Mouse (Mus musculus) c-Kit-positive CD71-negative TER-119-negative erythroid progenitor cells, embryonic 14.5 days (primary cell): Measurements from ENCODE around the gene Map3k19.
A peak's percentile ranks its signal among the peaks of the same experiment; 100 is the strongest.

Experiments
- DNase-seq: peaks from one replicate; pipeline ENCODE4 v3.0.0-alpha.2; 2013; ENCODE audit warnings: low read depth

Gene Map3k19

DNA sequence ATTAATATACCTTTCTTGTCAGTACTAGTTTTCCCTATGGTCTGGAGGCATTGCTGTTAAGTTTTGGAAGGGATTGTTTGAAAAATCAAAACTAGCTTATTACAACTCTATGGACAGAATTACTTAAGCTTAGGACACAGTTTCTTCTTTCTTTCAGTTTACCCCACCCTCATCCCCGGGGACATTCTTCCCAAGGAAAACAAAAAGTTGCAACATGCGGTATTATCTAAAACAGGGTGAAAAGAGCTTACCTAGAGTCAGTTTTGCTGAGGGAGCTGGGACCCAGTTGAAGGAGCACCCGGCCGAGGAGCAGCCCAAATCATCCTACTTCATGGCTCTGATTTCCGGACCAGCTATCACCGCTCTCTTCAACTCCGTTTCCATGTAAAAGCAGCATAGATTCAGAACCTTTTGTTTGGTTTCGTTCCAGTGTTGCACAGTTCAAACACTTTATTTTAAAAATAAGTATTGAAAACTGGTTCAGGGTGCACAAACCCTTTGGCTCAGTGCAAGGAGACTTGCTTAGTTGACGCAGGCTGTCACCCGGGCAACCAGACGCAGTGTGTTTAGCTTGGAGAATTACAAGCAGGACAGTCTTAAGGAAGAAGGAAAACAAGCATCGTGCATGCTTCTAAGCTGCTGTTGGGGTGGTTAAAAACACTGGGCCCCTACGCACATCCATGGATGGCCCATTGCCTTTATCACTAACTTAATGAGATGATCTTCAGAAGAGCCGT, at the start of gene Map3k19:
Gene Map3k19, minus strand, starts transcription at position 546 of the 737 bp plus-strand sequence.
- DNase-seq, result no peak

DNA sequence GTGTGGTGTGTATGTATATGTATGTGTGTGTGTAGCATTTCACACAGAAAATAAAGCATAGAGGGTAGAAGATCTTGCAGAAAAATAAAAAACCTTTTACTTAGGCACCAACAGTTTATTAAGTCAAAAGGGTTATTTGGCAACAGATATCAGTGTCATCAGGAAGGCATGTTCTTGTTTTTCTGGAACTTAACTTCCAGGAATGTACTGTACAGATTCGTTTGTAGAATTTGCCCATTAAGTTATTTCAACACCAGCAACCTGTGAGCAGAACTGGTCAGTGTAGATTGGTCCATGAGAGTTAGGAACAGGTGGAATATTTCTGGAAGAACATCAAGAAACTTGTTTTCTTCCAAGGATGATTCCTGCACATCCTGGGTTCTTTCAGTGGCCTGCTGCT, 44.6 kb upstream of the Map3k19 start:
- no peak for DNase-seq

DNA sequence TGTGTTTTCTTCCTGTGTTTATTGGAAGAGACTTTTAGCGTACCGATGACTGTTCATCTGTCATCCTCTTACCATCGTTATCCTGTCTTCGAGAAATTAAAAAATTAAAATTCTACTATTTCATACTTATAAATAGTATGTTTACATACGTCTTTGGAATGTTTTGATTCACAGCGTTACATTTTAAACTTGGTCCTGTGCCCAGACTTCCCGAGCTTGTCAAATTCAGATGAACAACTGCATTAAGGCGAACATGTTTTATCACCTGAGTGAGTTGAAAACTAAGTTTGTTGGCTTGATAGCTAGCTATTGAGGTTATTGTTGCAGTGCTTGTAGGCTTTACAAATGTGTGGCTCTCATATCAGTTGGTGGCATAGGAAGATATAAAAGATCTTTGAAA, 14.4 kb upstream of the Map3k19 start:
- DNase-seq, result no peak

DNA sequence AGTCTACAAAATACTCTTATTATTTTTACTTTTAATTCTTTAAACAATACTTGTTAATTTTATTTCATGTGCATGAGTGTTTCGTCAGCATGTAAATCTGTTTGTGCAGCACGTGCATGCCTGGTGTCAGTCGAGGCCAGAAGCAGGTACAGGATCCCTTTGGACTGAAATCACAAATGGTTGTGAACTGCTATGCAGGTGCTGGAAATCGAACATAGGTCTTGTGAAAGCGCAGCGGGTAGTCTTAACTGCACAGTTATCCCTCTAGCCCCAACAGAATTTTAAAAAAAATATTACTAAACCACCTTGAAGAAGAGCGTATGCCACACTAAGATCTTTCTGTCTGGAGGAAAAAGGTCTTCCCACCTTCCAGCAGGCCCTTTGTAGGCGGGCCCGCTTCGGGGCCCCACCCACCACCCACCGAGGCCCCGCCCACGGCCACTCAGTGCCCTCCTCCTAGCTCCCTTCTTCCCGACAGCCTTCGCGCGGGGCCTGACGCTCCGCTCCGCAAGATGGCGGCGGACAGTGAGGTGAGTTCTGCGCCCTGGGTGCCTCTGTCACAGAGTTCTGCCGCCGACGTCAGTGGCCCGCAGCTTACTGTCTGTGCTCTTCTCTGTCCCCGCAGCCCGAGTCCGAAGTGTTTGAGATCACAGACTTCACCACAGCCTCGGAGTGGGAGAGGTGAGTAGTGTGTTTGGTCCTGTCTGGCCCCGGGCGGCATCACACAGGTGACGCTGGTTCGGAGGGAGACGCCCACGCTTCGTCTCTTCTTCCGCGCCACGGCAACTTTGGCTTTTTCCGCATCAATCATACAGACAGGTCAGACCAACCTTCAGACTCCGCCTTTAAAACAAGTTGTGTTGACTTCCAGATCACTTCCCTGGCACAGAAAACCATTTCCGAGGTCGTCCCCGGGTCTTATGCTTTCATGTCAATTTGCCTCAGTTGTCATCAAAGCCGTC, 13.8 kb upstream of the Map3k19 start, which contains the start of gene Rab3gap1:
Gene Rab3gap1, plus strand, starts transcription at position 474 of the 962 bp plus-strand sequence.
- DNase-seq, result peak; percentile 87

DNA sequence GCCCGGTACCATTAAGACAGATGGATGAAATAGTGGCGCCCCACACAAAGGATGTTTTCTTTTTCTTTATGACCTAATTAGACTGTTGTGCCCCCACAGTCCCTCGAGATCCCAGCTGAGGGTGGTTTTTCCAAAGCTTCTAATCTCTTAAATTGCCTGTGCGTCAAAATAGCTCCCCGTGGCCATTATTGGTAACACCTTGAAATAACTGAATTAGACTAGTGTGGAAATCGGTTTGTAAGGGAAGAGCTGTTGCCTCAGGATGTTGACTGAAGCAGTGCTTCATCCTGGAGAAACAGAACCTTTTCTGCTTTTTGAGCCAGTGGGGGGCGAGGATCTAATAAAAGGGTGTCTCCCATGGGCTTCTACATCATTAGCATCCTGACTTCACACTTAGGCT, 9.0 kb upstream of the Map3k19 start:
- no peak for DNase-seq

DNA sequence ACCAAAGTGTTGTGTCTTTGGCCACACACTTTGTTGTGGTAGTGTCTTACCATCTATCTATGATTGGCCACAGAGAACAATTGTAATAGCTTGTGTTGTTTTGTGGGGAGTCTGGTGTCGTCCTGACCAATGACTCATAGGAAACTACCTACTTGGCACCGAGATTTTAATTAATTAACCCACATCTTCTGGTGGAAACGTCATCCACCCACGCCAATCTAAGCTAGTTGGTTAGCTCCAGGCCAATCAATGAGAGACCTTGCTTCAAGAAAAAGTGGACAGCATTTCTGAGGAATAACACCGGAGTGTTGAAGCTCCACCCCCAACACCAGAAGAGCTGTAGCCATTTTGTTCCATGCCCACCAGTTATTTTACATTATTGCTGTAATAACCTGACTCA, 7.1 kb upstream of the Map3k19 start:
- DNase-seq, result no peak

DNA sequence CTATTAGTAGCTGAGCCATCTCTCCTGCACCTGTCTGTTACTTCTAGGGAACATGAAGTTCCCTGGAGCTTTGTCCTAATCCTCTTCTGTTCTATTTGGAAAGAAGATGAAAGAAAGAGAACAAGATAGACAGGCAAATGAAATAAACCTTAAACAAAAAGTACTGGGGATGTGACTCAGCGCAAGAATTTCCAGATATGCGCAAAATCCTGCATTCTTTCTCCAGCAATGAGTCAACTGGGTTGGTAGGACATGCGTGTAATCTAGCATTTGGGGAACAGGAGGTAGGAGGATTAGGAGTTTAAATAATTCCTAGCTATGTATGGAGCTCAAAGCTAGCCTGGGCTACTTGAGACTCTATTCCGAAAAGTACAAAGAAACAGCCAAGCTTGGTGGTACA, 5.7 kb upstream of the Map3k19 start:
- DNase-seq, result no peak

DNA sequence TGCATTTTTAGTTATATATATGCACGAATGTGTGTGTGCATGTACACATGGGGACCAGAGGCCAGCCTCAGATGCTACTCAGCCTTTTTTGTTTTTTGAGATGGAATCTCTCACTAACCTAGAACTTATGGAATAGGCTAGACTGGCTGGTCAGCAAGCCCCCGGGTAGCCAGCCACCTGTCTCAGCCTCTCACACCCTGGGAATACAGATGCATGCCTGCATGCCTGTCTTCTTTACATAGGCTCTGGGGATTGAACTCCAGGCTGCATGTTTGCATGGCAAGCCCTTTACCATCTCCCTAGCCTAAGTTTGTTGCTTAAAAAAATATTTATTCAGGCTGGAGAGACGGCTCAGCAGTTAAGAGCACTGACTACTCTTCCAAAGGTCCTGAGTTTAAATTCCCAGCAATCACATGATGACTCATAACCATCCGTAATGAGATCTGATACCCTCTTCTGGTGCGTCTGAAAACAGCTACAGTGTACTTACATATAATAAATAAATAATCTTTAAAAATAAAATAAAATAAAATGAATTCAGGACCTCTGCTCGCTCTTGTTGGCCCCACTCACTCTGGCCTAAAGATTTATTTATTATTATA, 5.1 kb upstream of the Map3k19 start:
- DNase-seq, result no peak

DNA sequence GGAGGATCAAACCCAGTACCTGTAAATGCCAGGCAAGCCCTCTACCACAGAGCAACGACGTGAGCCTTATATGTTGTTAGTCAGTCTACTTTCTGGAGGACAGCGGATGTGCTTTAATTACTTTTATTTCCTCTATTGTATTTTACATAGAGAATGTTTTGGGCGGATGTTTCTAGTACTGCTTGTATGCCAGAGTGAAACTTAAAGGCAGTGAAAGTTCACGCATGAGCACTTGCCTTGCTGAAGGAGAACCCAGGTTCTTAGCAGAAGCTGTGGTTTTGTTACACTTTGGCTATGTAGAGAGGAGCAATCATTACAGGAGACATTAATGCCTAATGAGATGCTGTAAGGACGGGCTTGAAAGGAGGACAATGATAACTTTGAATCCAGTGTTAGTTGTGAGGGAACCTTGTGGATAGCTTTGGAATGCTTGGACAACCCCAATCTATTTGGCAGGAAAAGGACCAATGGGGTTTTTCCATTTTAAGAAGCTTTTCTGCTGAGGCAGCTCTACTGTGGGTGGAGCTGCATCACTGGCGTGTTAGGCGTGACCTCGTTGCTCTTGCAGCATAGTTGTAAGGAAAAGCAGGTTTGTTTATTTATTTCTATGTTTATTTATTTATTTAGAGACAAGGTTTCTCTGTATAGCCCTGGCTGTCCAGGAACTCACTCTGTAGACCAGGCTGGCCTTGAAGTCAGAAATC, 4.3 kb upstream of the Map3k19 start:
- DNase-seq, result no peak

DNA sequence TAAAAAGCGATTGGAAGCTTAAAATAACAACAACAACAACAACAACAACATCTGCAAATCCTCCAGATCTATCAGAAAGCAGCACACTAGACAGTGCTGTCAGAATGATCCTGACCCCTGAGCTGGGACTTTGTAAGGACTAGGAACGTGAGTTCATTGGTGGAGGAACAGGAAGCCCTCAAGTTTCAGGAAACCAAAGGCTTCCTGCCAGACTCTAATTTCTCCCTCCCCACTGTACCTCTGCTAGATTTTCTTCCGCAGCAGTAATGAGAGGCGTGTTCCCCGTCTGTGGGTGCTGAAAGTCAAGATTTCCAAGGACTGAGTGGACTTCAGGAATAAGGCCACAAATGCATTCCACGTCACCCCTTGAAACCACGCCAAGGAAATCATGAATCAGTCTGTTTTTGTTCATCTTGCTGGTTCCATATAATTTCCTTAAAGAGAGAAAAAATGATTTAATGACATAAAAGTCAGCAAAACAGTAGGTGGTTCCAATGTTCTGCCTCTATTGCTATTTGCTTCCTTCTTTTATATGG, 4.7 kb downstream of the Map3k19 start:
- no peak for DNase-seq

DNA sequence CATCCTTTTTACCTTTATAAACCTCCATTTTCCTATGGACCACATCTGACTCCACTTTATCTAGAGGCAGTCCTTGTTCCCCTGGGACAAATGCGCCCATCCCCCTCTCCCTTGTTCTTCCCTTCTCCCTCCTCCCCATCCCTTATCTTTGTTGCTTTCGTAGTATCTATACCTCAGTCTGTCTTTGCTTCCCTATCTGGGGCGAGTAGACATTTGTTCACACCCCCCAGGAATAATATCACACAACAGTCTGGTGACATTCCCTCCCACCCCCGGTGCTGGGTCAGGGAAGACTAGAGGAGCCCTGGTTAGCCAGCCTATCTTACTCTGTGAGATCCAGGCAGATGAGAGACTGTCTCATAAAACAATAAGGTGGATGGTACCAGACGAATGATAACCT, 9.4 kb downstream of the Map3k19 start:
- no peak for DNase-seq

DNA sequence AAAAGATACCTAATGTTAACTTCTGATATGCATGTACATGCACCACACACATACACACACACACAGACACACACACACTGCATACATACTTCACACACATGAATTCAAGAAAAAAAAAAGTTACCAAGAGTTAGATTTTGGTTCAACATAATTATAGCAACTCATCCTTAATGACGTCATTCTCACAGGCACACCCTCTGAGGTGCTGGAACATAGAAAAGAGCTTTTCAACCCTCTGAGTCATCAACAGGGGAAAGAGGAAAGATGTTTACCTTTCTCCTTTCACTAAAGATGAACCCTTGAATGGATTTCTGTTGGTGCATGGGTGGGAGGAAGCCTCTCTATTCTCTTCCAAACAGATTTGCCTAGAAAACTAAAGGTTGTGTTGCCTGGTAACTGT, 16.2 kb downstream of the Map3k19 start:
- no peak for DNase-seq

DNA sequence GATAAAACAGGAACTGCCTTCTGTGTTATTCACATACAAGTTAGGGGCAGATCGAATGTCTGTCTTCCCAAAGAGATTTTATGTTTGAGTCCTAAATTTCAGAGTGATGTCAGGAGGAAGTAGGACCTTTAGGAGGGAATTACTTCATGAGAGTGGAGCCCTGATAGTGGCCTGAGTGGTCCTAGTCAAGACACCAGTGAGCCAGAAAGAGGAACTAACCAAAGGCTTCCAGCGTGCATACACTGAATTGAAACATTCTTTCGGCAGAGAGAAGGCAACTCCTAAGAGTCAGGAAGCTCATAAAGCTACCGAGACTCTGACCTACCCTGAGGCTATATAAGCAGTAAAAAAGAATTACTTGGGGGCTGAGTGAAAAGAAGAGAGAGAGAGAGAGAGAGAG, 18.2 kb downstream of the Map3k19 start:
- no peak for DNase-seq

DNA sequence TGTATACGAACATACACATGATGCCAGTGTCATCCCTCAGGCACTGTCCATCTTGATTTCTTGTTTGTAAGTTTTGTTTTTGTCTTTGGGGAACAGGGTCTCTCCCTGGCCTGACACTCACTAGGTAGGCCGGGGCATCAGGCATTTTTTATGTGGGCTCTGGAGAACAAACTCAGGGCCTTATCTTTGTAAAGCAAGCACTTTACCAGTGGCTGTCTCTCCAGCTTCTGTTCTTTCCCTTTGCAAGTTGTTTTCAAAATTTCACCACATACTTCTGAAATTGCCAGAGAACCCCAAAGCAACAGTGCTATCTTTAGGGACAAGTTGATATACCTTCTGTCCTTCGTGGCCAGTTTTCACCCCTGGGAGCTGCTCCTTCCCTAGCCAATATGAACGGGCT, 20.6 kb downstream of the Map3k19 start:
- no peak for DNase-seq

DNA sequence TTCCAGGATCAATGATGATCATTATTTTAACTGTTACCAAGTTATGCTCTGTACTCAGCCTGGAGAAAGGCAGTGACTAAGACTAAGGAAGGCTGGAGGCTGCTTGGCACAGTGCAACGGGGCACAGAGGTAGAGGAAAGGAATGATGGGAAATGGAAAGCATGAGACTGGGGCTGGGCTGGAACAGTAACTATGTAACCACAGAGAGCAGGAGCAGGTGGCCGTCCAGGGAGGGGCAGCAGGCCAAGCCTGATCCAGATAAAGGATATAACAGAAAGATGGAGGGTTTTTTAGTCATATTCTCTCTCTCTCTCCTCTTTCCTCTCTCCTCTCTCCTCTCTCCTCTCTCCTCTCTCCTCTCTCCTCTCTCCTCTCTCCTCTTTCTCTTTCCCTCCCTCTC, 21.1 kb downstream of the Map3k19 start:
- no peak for DNase-seq

DNA sequence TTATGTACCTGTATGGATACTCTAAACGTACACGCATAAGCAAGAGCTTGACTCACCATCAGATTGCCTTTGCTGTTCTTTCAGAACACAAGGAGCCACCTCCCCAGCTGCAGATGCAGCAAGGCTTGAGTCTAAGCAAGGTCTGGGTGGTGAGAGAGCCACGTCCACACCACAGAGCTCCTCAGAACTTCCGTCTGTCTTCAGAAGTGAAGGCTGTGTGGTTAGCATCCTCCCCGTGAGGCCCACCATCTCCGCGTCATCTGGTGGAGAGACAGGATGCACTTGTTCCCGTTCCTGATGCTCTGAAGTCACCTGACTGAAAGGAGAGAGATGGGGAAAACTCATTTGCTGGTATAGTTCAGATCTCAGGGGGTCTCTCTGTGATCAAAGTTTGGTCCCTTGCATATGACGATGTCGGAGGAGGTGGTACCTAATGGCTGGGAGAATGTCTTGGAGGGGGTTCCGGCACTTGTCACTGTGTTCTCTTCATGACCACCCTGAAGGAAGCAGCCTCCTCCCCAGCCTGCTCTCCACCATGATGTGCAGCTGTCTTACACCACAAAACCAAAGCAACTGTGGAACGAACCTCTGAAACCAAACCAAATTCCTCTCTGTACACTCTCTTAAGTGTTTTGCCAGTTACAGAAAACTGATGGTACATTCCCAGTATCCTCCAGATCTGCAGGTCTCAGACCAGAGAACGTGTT, 24.5 kb downstream of the Map3k19 start:
- peak; percentile 40 for DNase-seq

DNA sequence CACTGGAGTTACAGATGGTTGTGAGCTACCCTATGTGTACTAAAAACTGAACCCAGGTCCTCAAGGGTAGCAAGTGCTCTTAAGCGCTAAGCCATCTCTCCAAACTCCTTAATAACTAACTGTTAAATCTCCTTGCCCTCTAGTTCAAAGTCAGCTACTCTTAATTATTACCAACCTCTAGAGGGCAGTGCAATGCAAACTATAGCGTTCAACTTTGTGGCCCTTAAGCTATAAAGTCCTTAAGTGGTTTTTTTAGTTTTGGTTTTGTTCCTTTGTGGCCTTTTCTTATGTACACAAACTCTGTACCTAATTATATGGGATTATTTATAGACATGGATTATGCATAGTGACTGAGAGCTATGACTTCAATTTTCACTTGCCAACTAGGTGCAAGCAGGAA, 27.5 kb downstream of the Map3k19 start:
- peak; percentile 67 for DNase-seq

DNA sequence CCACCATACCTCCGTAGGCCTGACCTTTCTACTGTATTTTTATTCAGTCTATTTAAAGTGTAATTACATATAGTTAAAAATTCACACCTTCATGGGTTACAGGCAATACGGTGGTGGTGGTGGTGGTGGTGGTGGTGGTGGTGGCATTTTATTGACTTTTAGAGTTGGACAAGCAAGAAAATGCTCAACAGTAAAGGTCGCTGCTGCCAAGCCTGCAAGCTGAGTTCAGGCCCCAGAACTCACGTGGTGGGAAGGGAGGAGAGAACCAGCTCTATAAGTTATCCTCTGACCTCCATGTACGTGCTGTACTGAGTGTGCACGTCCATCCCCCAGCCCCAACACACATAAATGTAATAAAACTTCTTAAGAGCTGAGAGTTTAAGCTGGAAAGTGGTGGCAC, 38.5 kb downstream of the Map3k19 start:
- DNase-seq, result no peak

DNA sequence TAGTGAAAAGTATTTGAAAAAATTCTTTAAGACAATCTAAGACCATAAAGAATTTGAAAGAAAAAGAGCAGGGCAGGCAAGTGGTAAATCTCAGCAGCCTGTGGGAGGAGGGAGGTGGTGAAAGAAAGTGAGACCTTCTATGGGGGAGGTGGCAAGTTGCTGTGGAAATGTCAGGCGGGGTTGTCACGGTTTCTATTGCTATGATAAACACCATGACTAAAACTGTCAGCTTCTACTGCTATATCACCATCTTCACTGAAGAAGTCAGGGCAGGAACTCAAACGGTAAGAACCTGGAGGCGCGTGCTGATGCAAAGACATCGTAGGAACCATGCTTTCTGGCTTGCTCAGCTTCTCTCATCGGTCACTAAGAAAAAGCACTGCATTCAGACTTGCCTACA, 41.9 kb downstream of the Map3k19 start:
- no peak for DNase-seq

DNA sequence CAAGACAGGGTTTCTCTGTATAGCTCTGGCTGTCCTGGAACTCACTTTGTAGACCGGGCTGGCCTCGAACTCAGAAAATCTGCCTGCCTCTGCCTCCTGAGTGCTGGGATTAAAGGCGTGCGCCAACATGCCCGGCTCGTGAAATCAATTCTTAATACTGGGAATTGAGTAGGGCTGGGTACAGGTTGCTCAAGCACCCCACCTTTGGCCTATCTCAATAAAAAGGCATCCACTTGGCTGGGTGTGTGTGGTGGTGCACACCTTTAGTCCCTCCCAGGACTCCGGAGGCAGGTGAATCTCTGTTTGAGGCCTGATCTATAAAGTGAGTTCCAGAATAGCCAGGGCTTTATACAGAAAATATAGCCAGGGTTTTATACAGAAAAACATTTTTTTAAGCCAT, 46.2 kb downstream of the Map3k19 start:
- DNase-seq, result no peak

DNA sequence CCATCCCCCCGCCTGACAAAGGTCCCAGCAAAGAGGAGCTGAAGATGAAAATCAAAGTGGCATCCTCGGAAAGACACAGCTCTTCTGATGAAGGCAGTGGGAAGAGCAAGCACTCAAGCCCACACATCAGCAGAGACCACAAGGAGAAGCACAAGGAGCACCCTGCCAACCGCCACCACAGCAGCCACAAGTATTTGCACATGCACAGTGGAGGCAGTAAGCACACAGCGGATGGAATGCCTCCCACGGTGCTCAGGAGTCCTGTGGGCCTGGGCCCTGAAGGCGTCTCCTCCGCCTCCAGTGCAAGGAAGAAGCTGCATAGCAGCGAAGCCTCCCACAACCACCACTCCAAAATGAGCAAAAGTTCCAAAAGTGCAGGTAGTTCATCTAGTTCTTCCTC, 51.9 kb downstream of the Map3k19 start:
- DNase-seq, result no peak
